Comparison of ENCODE assay signal across 20 mouse cellular contexts in genomic region chr5:24967898-24968535, GRCm38 (mm10).
DNase-seq lines count a peak whose midpoint lies in the region; ATAC-seq lines count a peak whose summit lies in the region.
"Had no signal": no experiment of that assay in that cellular context is flagged by ENCODE, and none has a peak within 500 bp of the region (broad histone marks: within the 10 kb centered on the region; RNA-seq: fewer than 3 reads in every experiment).

No protein-coding gene starts in this region.

- peak; percentile 73 for DNase-seq in MEL-GATA-1-ER (ENCODE audit: extremely low read depth, low read depth)
- DNase-seq in layer of hippocampus, postnatal 14 days (ENCODE audit: low spot score in 2 of 2), result no peak
- DNase-seq in heart, embryonic 10.5 days (ENCODE audit: low spot score), result no peak
- DNase-seq: adrenal gland, postnatal 14 days; cerebellum, adult 18-20 months; cerebellum, adult 9-11 months; cerebellum, postnatal 36 days; forebrain, postnatal 0 days; gastrocnemius, postnatal 36 days had no signal

- H3K4me1 ChIP-seq in megakaryocyte, embryonic 14.5 days, result peaks cover 61% of the 10 kb centered on the region
- H3K4me1 ChIP-seq in intestine, embryonic 16.5 days (ENCODE audit: control insufficient read depth, insufficient read depth, low read length), result peaks cover 9% of the 10 kb centered on the region
- H3K4me1 ChIP-seq in stomach, embryonic 16.5 days (ENCODE audit: control insufficient read depth, insufficient read depth, low read length), result peaks cover 12% of the 10 kb centered on the region
- peaks cover under 1% of the 10 kb centered on the region; the same call in 1 of the 2 replicates for H3K4me1 ChIP-seq in kidney, embryonic 16.5 days (ENCODE audit: insufficient read depth, low read length)
- H3K4me1 ChIP-seq in heart, embryonic 10.5 days, result peaks cover 31% of the 10 kb centered on the region
- H3K4me1 ChIP-seq: embryonic facial prominence, embryonic 13.5 days; forebrain, embryonic 13.5 days had no signal

- H3K27ac ChIP-seq in intestine, embryonic 16.5 days (ENCODE audit: low read length), result peak overlapping the region; percentile 86
- H3K27ac ChIP-seq in stomach, embryonic 16.5 days (ENCODE audit: low read length), result peak overlapping the region; percentile 65
- H3K27ac ChIP-seq in kidney, embryonic 16.5 days (ENCODE audit: low read length), result no peak overlapping the region
- H3K27ac ChIP-seq in heart, embryonic 10.5 days, result no peak overlapping the region
- H3K27ac ChIP-seq: embryonic facial prominence, embryonic 13.5 days; forebrain, embryonic 13.5 days; heart, embryonic 15.5 days; hindbrain, embryonic 10.5 days; hindbrain, embryonic 14.5 days had no signal

- 0 out of 2 replicates have a peak overlapping the region, but pooled peaks have one; percentile 8 for H3K4me2 ChIP-seq in intestine, embryonic 16.5 days (ENCODE audit: low read depth, low read length)
- H3K4me2 ChIP-seq in stomach, embryonic 16.5 days (ENCODE audit: low read depth, low read length), result peak overlapping the region; percentile 28; the same call in 1 of the 2 replicates
- H3K4me2 ChIP-seq in kidney, embryonic 16.5 days (replicated peaks; ENCODE audit: low read depth, low read length), result no peak overlapping the region
- H3K4me2 ChIP-seq: embryonic facial prominence, embryonic 13.5 days; forebrain, embryonic 13.5 days; heart, embryonic 15.5 days; hindbrain, embryonic 14.5 days had no signal

- H3K4me3 ChIP-seq in megakaryocyte, embryonic 14.5 days (replicated peaks), result peak overlapping the region; percentile 28
- H3K4me3 ChIP-seq in intestine, embryonic 16.5 days (ENCODE audit: low read length), result no peak overlapping the region
- no peak overlapping the region for H3K4me3 ChIP-seq in stomach, embryonic 16.5 days (replicated peaks; ENCODE audit: low read length)
- H3K4me3 ChIP-seq in kidney, embryonic 16.5 days (ENCODE audit: low read length), result no peak overlapping the region
- H3K4me3 ChIP-seq in heart, embryonic 10.5 days, result no peak overlapping the region
- H3K4me3 ChIP-seq: embryonic facial prominence, embryonic 13.5 days; forebrain, embryonic 13.5 days; heart, embryonic 15.5 days; hindbrain, embryonic 10.5 days had no signal

- peaks cover 88% of the 10 kb centered on the region for H3K27me3 ChIP-seq in megakaryocyte, embryonic 14.5 days (replicated peaks)
- no peaks in the 10 kb centered on the region for H3K27me3 ChIP-seq in intestine, embryonic 16.5 days (replicated peaks; ENCODE audit: control insufficient read depth, insufficient read depth, low read length)
- H3K27me3 ChIP-seq in stomach, embryonic 16.5 days (ENCODE audit: control insufficient read depth, insufficient read depth, low read length), result no peaks in the 10 kb centered on the region
- H3K27me3 ChIP-seq in kidney, embryonic 16.5 days (ENCODE audit: insufficient read depth, low read length), result no peaks in the 10 kb centered on the region
- H3K27me3 ChIP-seq in heart, embryonic 10.5 days (ENCODE audit: insufficient read depth, poor library complexity, severe bottlenecking), result peaks cover 13% of the 10 kb centered on the region; the same call in 1 of the 2 replicates
- H3K27me3 ChIP-seq: CH12.LX; embryonic facial prominence, embryonic 13.5 days; forebrain, embryonic 13.5 days; heart, embryonic 15.5 days had no signal

- H3K9ac ChIP-seq in intestine, embryonic 16.5 days (ENCODE audit: low read depth, low read length), result 0 out of 2 replicates have a peak overlapping the region, but pooled peaks have one; percentile 5
- H3K9ac ChIP-seq in stomach, embryonic 16.5 days (ENCODE audit: low read length), result no peak overlapping the region; the same call in 1 of the 2 replicates
- H3K9ac ChIP-seq in kidney, embryonic 16.5 days (replicated peaks; ENCODE audit: low read length), result no peak overlapping the region
- H3K9ac ChIP-seq: embryonic facial prominence, embryonic 13.5 days; forebrain, embryonic 13.5 days; forebrain, postnatal 0 days; heart, embryonic 15.5 days; hindbrain, embryonic 14.5 days had no signal

- 49% methylated on average over 7 of the region's 7 CpGs for WGBS in intestine, embryonic 16.5 days
- 39% methylated on average over 7 of the region's 7 CpGs for WGBS in stomach, embryonic 16.5 days
- WGBS in kidney, embryonic 16.5 days, result 61% methylated on average over 7 of the region's 7 CpGs
- WGBS in heart, embryonic 10.5 days, result 41% methylated on average over 7 of the region's 7 CpGs

- no peak for ATAC-seq in megakaryocyte, adult 5-6 weeks (ENCODE audit: poor library complexity, severe bottlenecking)
- ATAC-seq in intestine, embryonic 16.5 days, result peak; percentile 74
- no peak for ATAC-seq in stomach, embryonic 16.5 days (ENCODE audit: insufficient read depth, low FRiP score)
- no peak for ATAC-seq in kidney, embryonic 16.5 days (ENCODE audit: low FRiP score, low TSS enrichment)
- ATAC-seq: forebrain, embryonic 13.5 days; forebrain, postnatal 0 days had no signal

- no peaks in the 10 kb centered on the region for H3K9me3 ChIP-seq in megakaryocyte, embryonic 14.5 days
- H3K9me3 ChIP-seq in intestine, embryonic 16.5 days (ENCODE audit: control insufficient read depth, low read length), result no peaks in the 10 kb centered on the region
- no peaks in the 10 kb centered on the region for H3K9me3 ChIP-seq in stomach, embryonic 16.5 days (replicated peaks; ENCODE audit: control insufficient read depth, low read length)
- no peaks in the 10 kb centered on the region for H3K9me3 ChIP-seq in kidney, embryonic 16.5 days (ENCODE audit: low read length)
- H3K9me3 ChIP-seq in heart, embryonic 10.5 days, result no peaks in the 10 kb centered on the region
- H3K9me3 ChIP-seq: embryonic facial prominence, embryonic 13.5 days; forebrain, embryonic 13.5 days; heart, embryonic 15.5 days; hindbrain, embryonic 10.5 days had no signal

- H3K36me3 ChIP-seq in megakaryocyte, embryonic 14.5 days (replicated peaks; ENCODE audit: low read length), result no peaks in the 10 kb centered on the region
- H3K36me3 ChIP-seq in intestine, embryonic 16.5 days (ENCODE audit: control insufficient read depth, insufficient read depth, low read length), result no peaks in the 10 kb centered on the region
- no peaks in the 10 kb centered on the region for H3K36me3 ChIP-seq in stomach, embryonic 16.5 days (ENCODE audit: control insufficient read depth, insufficient read depth, low read length)
- H3K36me3 ChIP-seq in kidney, embryonic 16.5 days (ENCODE audit: insufficient read depth, low read length), result no peaks in the 10 kb centered on the region
- H3K36me3 ChIP-seq in heart, embryonic 10.5 days, result no peaks in the 10 kb centered on the region
- H3K36me3 ChIP-seq: embryonic facial prominence, embryonic 13.5 days; heart, embryonic 15.5 days; hindbrain, embryonic 10.5 days had no signal

Comparison
In these comparisons a context has a peak if more than half of its experiments do, and no peak if none do; other contexts are left out.
1. H3K27ac ChIP-seq: peak in intestine, embryonic 16.5 days (single experiment) and stomach, embryonic 16.5 days (single experiment); none in kidney, embryonic 16.5 days (single experiment) and heart, embryonic 10.5 days (single experiment).